Mouse (Mus musculus) liver, adult (tissue): ENCODE data around the gene Prok2.

Source experiments
- GATA4 ChIP-seq: IDR thresholded peaks from 2 replicates; pipeline ENCODE4 v1.6.1; 2014; ENCODE audit warnings: mild to moderate bottlenecking, low read length; ENCODE audit not compliant: insufficient replicate concordance

Prok2 gene

GRCm38 (mm10) chr6:99725971-99726561 lies at the start of gene Prok2:
Gene Prok2, minus strand, starts transcription at chr6:99726392.
- no peak for TF ChIP-seq GATA4

GRCm38 (mm10) chr6:99774680-99775079 lies 48.5 kb upstream of the Prok2 start:
- no peak for TF ChIP-seq GATA4

- TF ChIP-seq GATA4 = no peak
These were observed 42.3 kb upstream of the Prok2 start for GRCm38 (mm10) chr6:99768495-99768894.

GRCm38 (mm10) chr6:99764916-99765315 lies 38.7 kb upstream of the Prok2 start:
- TF ChIP-seq GATA4 = no peak

GRCm38 (mm10) chr6:99762069-99762985 lies 36.1 kb upstream of the Prok2 start:
- no peak for TF ChIP-seq GATA4

- TF ChIP-seq GATA4 = no peak
These were observed 29.9 kb upstream of the Prok2 start for GRCm38 (mm10) chr6:99756105-99756504.

GRCm38 (mm10) chr6:99751308-99751707 lies 25.1 kb upstream of the Prok2 start:
- TF ChIP-seq GATA4 = no peak

- TF ChIP-seq GATA4 = no peak
These were observed 20.1 kb upstream of the Prok2 start for GRCm38 (mm10) chr6:99746275-99746674.

- no peak for TF ChIP-seq GATA4
These were observed 16.7 kb upstream of the Prok2 start for GRCm38 (mm10) chr6:99742866-99743265.

- no peak for TF ChIP-seq GATA4
These were observed 8.5 kb upstream of the Prok2 start for GRCm38 (mm10) chr6:99734666-99735065.

- no peak for TF ChIP-seq GATA4
These were observed 6.5 kb upstream of the Prok2 start for GRCm38 (mm10) chr6:99732673-99733072.

- TF ChIP-seq GATA4 = no peak
These were observed 5.7 kb upstream of the Prok2 start for GRCm38 (mm10) chr6:99731926-99732325.

GRCm38 (mm10) chr6:99729853-99730252 lies 3.7 kb upstream of the Prok2 start:
- no peak for TF ChIP-seq GATA4

- no peak for TF ChIP-seq GATA4
These were observed 548 bp upstream of the Prok2 start for GRCm38 (mm10) chr6:99726576-99727303.

GRCm38 (mm10) chr6:99722390-99722789 lies 3.8 kb downstream of the Prok2 start:
- no peak for TF ChIP-seq GATA4

GRCm38 (mm10) chr6:99721032-99721431 lies 5.2 kb downstream of the Prok2 start:
- no peak for TF ChIP-seq GATA4
